Mouse (Mus musculus) embryonic facial prominence, embryonic 15.5 days (tissue): Measurements from ENCODE around the gene Ubr2. TPM values are rescaled to one million over a fixed set of nuclear protein-coding genes. Genes with fewer than 3 reads are reported as not detected.

ENCODE experiments used
- ATAC-seq: fragments of 200-750 bp; cut with Nextera tagmentation; 2 replicates; pipeline ENCODE4 v1.8.0; 2017; ENCODE audit warnings: low read depth, moderate TSS enrichment; ENCODE audit not compliant: insufficient number of reproducible peaks, low FRiP score, low TSS enrichment
- H3K27ac ChIP-seq: fragments of 300-500 bp; sonication (generic); replicated peaks from 2 replicates; pipeline ENCODE4 v1.5.1; 2015; ENCODE audit warnings: mild to moderate bottlenecking, inconsistent platforms
- H3K27me3 ChIP-seq: fragments of 300-500 bp; sonication (generic); 2 replicates; pipeline ENCODE4 v1.6.1; 2015; ENCODE audit warnings: inconsistent platforms
- H3K36me3 ChIP-seq: fragments of 300-500 bp; sonication (generic); 2 replicates; pipeline ENCODE4 v1.6.1; 2015; ENCODE audit warnings: mild to moderate bottlenecking, inconsistent platforms
- H3K4me1 ChIP-seq: fragments of 300-500 bp; sonication (generic); 2 replicates; pipeline ENCODE4 v1.6.1; 2015; ENCODE audit warnings: inconsistent platforms
- H3K4me2 ChIP-seq: fragments of 300-500 bp; sonication (generic); replicated peaks from 2 replicates; pipeline ENCODE4 v1.6.1; 2015; ENCODE audit warnings: mild to moderate bottlenecking, inconsistent platforms
- H3K4me3 ChIP-seq: fragments of 300-500 bp; sonication (generic); replicated peaks from 2 replicates; pipeline ENCODE4 v1.5.1; 2015; ENCODE audit warnings: mild to moderate bottlenecking, inconsistent platforms
- H3K9ac ChIP-seq: fragments of 300-500 bp; sonication (generic); 2 replicates; pipeline ENCODE4 v1.6.1; 2015; ENCODE audit warnings: inconsistent platforms
- H3K9me3 ChIP-seq: fragments of 300-500 bp; sonication (generic); replicated peaks from 2 replicates; pipeline ENCODE4 v1.6.1; 2016; ENCODE audit warnings: inconsistent platforms
- whole genome bisulfite sequencing: fragments of 180-500 bp; shearing (Covaris S2); methylation state at CpG from one replicate; pipeline ENCODE4 v1.1.7; 2015; 5-methylcytosine and 5-hydroxymethylcytosine counted together
- polyA plus RNA-seq: library from polyadenylated mRNA; unstranded; fragments of >200 nt; fragmentation: Nextera tagmentation; extraction: Ambion mirVana; gene quantifications from 2 replicates; pipeline ENCODE4 v1.2.1, GENCODE M21; 2015

The Ubr2 gene
- 18.7 and 19.1 TPM in 2 replicates for polyA plus RNA-seq

- H3K27ac ChIP-seq = peak within 1 kb of the TSS; percentile 92
- H3K27me3 ChIP-seq = no peaks in the 10 kb centered on the region
- peak; percentile 97 for ATAC-seq
- H3K36me3 ChIP-seq = no peaks in the 10 kb centered on the region; the same call in 1 of the 2 replicates
- peak within 1 kb of the TSS; percentile 97 for H3K9ac ChIP-seq
- peak within 1 kb of the TSS; percentile 98 for H3K4me3 ChIP-seq
- WGBS = under 1% methylated on average over 77 of the region's 77 CpGs
- H3K9me3 ChIP-seq = no peaks in the 10 kb centered on the region
- peak within 1 kb of the TSS; percentile 66 for H3K4me2 ChIP-seq
- H3K4me1 ChIP-seq = peaks cover 18% of the 10 kb centered on the region
These were observed at the start of gene Ubr2 for GRCm38 (mm10) chr17:47009898-47010721. Ubr2 (minus strand) TSS chr17:47010556.

- H3K27me3 ChIP-seq = no peaks in the 10 kb centered on the region
- no peaks in the 10 kb centered on the region for H3K36me3 ChIP-seq
- H3K4me3 ChIP-seq = no peak overlapping the region
- 18% methylated on average over 12 of the region's 12 CpGs for WGBS
- 0 out of 2 replicates have a peak, but pooled peaks cover 3% of the 10 kb centered on the region for H3K9me3 ChIP-seq
- H3K9ac ChIP-seq = no peak overlapping the region
- H3K4me2 ChIP-seq = peak overlapping the region; percentile 18
- peak overlapping the region; percentile 55 for H3K27ac ChIP-seq
- peaks cover 8% of the 10 kb centered on the region; the same call in 1 of the 2 replicates for H3K4me1 ChIP-seq
- peak; percentile 72 for ATAC-seq
These were observed 49.5 kb upstream of the Ubr2 start for GRCm38 (mm10) chr17:47059836-47060360.

GRCm38 (mm10) chr17:47057966-47058365, 47.6 kb upstream of the Ubr2 start:
- Histone ChIP-seq H3K27me3 (no peaks in the 10 kb centered on the region), H3K9me3 (0 out of 2 replicates have a peak, but pooled peaks cover 3% of the 10 kb centered on the region), H3K4me1 (peaks cover 8% of the 10 kb centered on the region; the same call in 1 of the 2 replicates), H3K9ac (no peak overlapping the region), H3K27ac (no peak overlapping the region), H3K4me2 (no peak overlapping the region), H3K36me3 (no peaks in the 10 kb centered on the region), H3K4me3 (no peak overlapping the region)
- WGBS = 94% methylated on average over 4 of the region's 4 CpGs
- ATAC-seq = no peak

- Histone ChIP-seq H3K27me3 (no peaks in the 10 kb centered on the region), H3K4me1 (peaks cover 8% of the 10 kb centered on the region; the same call in 1 of the 2 replicates), H3K9ac (no peak overlapping the region), H3K4me2 (no peak overlapping the region), H3K4me3 (no peak overlapping the region), H3K27ac (no peak overlapping the region), H3K36me3 (no peaks in the 10 kb centered on the region), H3K9me3 (0 out of 2 replicates have a peak, but pooled peaks cover 3% of the 10 kb centered on the region)
- WGBS = 69% methylated on average over 6 of the region's 6 CpGs
- ATAC-seq = no peak
These were observed 46.1 kb upstream of the Ubr2 start for GRCm38 (mm10) chr17:47056476-47056875.

GRCm38 (mm10) chr17:47055121-47055520, 44.8 kb upstream of the Ubr2 start:
- Histone ChIP-seq H3K4me1 (peaks cover 6% of the 10 kb centered on the region; the same call in 1 of the 2 replicates), H3K27ac (peak overlapping the region; percentile 7; the same call in 1 of the 2 replicates), H3K9ac (no peak overlapping the region), H3K4me2 (no peak overlapping the region), H3K4me3 (no peak overlapping the region), H3K36me3 (no peaks in the 10 kb centered on the region), H3K9me3 (0 out of 2 replicates have a peak, but pooled peaks cover 3% of the 10 kb centered on the region), H3K27me3 (no peaks in the 10 kb centered on the region)
- no peak for ATAC-seq
- WGBS = 64% methylated on average over 7 of the region's 7 CpGs

GRCm38 (mm10) chr17:47054613-47055012, 44.3 kb upstream of the Ubr2 start:
- Histone ChIP-seq H3K4me2 (no peak overlapping the region), H3K9me3 (0 out of 2 replicates have a peak, but pooled peaks cover 3% of the 10 kb centered on the region), H3K9ac (no peak overlapping the region), H3K27me3 (no peaks in the 10 kb centered on the region), H3K4me1 (peaks cover under 1% of the 10 kb centered on the region; the same call in 1 of the 2 replicates), H3K4me3 (no peak overlapping the region), H3K27ac (peak overlapping the region; percentile 7; the same call in 1 of the 2 replicates), H3K36me3 (no peaks in the 10 kb centered on the region)
- no peak for ATAC-seq
- WGBS = 72% methylated on average over 11 of the region's 11 CpGs

- H3K27ac ChIP-seq = no peak overlapping the region
- WGBS = 86% methylated on average over 3 of the region's 3 CpGs
- no peaks in the 10 kb centered on the region for H3K36me3 ChIP-seq
- H3K9ac ChIP-seq = no peak overlapping the region
- no peak for ATAC-seq
- H3K4me2 ChIP-seq = no peak overlapping the region
- no peak overlapping the region for H3K4me3 ChIP-seq
- no peaks in the 10 kb centered on the region for H3K9me3 ChIP-seq
- no peaks in the 10 kb centered on the region for H3K27me3 ChIP-seq
- no peaks in the 10 kb centered on the region for H3K4me1 ChIP-seq
These were observed 40.3 kb upstream of the Ubr2 start for GRCm38 (mm10) chr17:47050678-47051077.

GRCm38 (mm10) chr17:47042866-47043265, 32.5 kb upstream of the Ubr2 start:
- Histone ChIP-seq H3K4me3 (no peak overlapping the region), H3K9me3 (no peaks in the 10 kb centered on the region), H3K9ac (no peak overlapping the region), H3K4me1 (no peaks in the 10 kb centered on the region), H3K4me2 (no peak overlapping the region), H3K36me3 (no peaks in the 10 kb centered on the region), H3K27me3 (no peaks in the 10 kb centered on the region), H3K27ac (no peak overlapping the region)
- WGBS = 95% methylated on average over 14 of the region's 14 CpGs
- no peak for ATAC-seq

GRCm38 (mm10) chr17:47038844-47039803, 28.8 kb upstream of the Ubr2 start:
- no peak overlapping the region for H3K9ac ChIP-seq
- no peaks in the 10 kb centered on the region for H3K27me3 ChIP-seq
- H3K36me3 ChIP-seq = no peaks in the 10 kb centered on the region
- no peaks in the 10 kb centered on the region for H3K9me3 ChIP-seq
- WGBS = 15% methylated on average over 18 of the region's 18 CpGs
- no peak overlapping the region for H3K27ac ChIP-seq
- ATAC-seq = 0 out of 2 replicates have a peak, but pooled peaks have one; percentile 29
- H3K4me3 ChIP-seq = peak overlapping the region; percentile 29
- peak overlapping the region; percentile 43 for H3K4me2 ChIP-seq
- H3K4me1 ChIP-seq = no peaks in the 10 kb centered on the region

GRCm38 (mm10) chr17:47034536-47034935, 24.2 kb upstream of the Ubr2 start:
- Histone ChIP-seq H3K9me3 (no peaks in the 10 kb centered on the region), H3K27me3 (no peaks in the 10 kb centered on the region), H3K9ac (no peak overlapping the region), H3K27ac (no peak overlapping the region), H3K36me3 (no peaks in the 10 kb centered on the region), H3K4me1 (no peaks in the 10 kb centered on the region), H3K4me2 (no peak overlapping the region), H3K4me3 (no peak overlapping the region)
- no peak for ATAC-seq
